ENCODE assay signal across 7 mouse cellular contexts in genomic region chrX:20703741-20704290, GRCm38 (mm10). TPM values are rescaled to one million over a fixed set of nuclear protein-coding genes. Genes with fewer than 3 reads are reported as not detected.
DNase-seq lines count a peak whose midpoint lies in the region; ATAC-seq and TF ChIP-seq lines count a peak whose summit lies in the region.

Gene Usp11 (plus strand): TSS chrX:20703906.

- H3K79me2 ChIP-seq in macrophage (ENCODE audit: inconsistent target) = no peaks in the 10 kb centered on the region

- 25% methylated on average over 32 of the region's 32 CpGs for WGBS in embryonic facial prominence, embryonic 13.5 days
- WGBS in macrophage (ENCODE audit: missing documents) = 26% methylated on average over 27 of the region's 32 CpGs

- no peak for DNase-seq in adrenal gland, adult 18-20 months (ENCODE audit: low spot score in 2 of 2)
- peak; percentile 9 to 41 for DNase-seq in heart, postnatal 14 days
- peak; percentile 35 to 41 for DNase-seq in layer of hippocampus, postnatal 25 days (ENCODE audit: extremely low spot score in 1 of 2, low spot score in 1 of 2)
- peak; percentile 42 for DNase-seq in right cerebral cortex, postnatal 25 days

- peak; percentile 56 for TF ChIP-seq POLR2A in ES-Bruce4 (IDR thresholded peaks at IDR 0.05; ENCODE audit: insufficient read depth, low read length)

- H3K9ac ChIP-seq in ES-Bruce4 (ENCODE audit: low read depth, poor library complexity, severe bottlenecking) = peak within 1 kb of the TSS; percentile 70
- peak within 1 kb of the TSS; percentile 78 for H3K9ac ChIP-seq in embryonic facial prominence, embryonic 13.5 days

- intact Hi-C loops in heart, postnatal 14 days (cut with DNase I) = loop anchor here (2.0 to 5.0 kb wide), 2 partner anchors 15 to 42 kb away; no protein-coding TSS in a partner anchor

- no peak for TF ChIP-seq CTCF in ES-Bruce4 (IDR thresholded peaks at IDR 0.05; ENCODE audit: low read depth, low read length)

- no peaks in the 10 kb centered on the region for H3K4me1 ChIP-seq in ES-Bruce4 (ENCODE audit: control insufficient read depth, insufficient read depth, low read length)
- no peaks in the 10 kb centered on the region for H3K4me1 ChIP-seq in embryonic facial prominence, embryonic 13.5 days

- ATAC-seq in embryonic facial prominence, embryonic 13.5 days (ENCODE audit: insufficient number of reproducible peaks, insufficient read depth, low FRiP score, low TSS enrichment, low read depth) = peak; percentile 48

- H3K27me3 ChIP-seq in ES-Bruce4 (ENCODE audit: control insufficient read depth, insufficient read depth, low read length, poor library complexity, severe bottlenecking) = no peaks in the 10 kb centered on the region
- H3K27me3 ChIP-seq in embryonic facial prominence, embryonic 13.5 days = no peaks in the 10 kb centered on the region

- H3K9me3 ChIP-seq in ES-Bruce4 (replicated peaks; ENCODE audit: control insufficient read depth, insufficient read depth, low read length, poor library complexity, severe bottlenecking) = no peaks in the 10 kb centered on the region
- no peaks in the 10 kb centered on the region for H3K9me3 ChIP-seq in embryonic facial prominence, embryonic 13.5 days

- H3K27ac ChIP-seq in ES-Bruce4 (ENCODE audit: insufficient read depth, low read length) = peak within 1 kb of the TSS; percentile 86
- peak within 1 kb of the TSS; percentile 93 for H3K27ac ChIP-seq in embryonic facial prominence, embryonic 13.5 days
- H3K27ac ChIP-seq in macrophage = peak within 1 kb of the TSS; percentile 58

- H3K4me3 ChIP-seq in ES-Bruce4 (ENCODE audit: low read depth, low read length) (peak within 1 kb of the TSS; percentile 100), macrophage (ENCODE audit: inconsistent target) (peak within 1 kb of the TSS; percentile 52)
- H3K4me3 ChIP-seq in embryonic facial prominence, embryonic 13.5 days = peak within 1 kb of the TSS; percentile 57

- H3K4me2 ChIP-seq in embryonic facial prominence, embryonic 13.5 days = peak within 1 kb of the TSS; percentile 54

- TF ChIP-seq EP300 in ES-Bruce4 (IDR thresholded peaks at IDR 0.05; ENCODE audit: insufficient read depth, low read depth, low read length) = no peak

- H3K36me3 ChIP-seq in ES-Bruce4 (ENCODE audit: control insufficient read depth, insufficient read depth, low read length, poor library complexity, severe bottlenecking) = no peaks in the 10 kb centered on the region; the same call in 1 of the 2 replicates
- peaks cover 10% of the 10 kb centered on the region for H3K36me3 ChIP-seq in embryonic facial prominence, embryonic 13.5 days
- no peaks in the 10 kb centered on the region for H3K36me3 ChIP-seq in macrophage (ENCODE audit: inconsistent target)

RNA-seq across cellular contexts. Expression of gene Usp11, which starts in this region (rescaled TPM):
- polyA plus RNA-seq in ES-Bruce4 (2011; ENCODE audit: insufficient read depth, insufficient read length, low read depth, missing spikeins) = 50.9 and 52.2 TPM in 2 replicates
- total RNA-seq in adrenal gland, adult 18-20 months (2021) = 10 to 100 TPM; 26.7 to 30.0 TPM
- 57.5 and 59.9 TPM in 2 replicates for polyA plus RNA-seq in embryonic facial prominence, embryonic 13.5 days (2015; fragmentation: Nextera tagmentation; extraction: Ambion mirVana)
- 1 to 10 TPM; 4.8 to 5.2 TPM for total RNA-seq in heart, postnatal 14 days (2021)
- total RNA-seq in layer of hippocampus, postnatal 25 days (2021) = 100 to 1,000 TPM; 104 TPM
- total RNA-seq in macrophage (2018; cell fraction: chromatin; rRNA removed) = 10 to 100 TPM in 21 of 26 experiments, 1 to 10 TPM in 5; 5.5 to 24.6 (median 16.9) TPM
- total RNA-seq in macrophage (2018; cell fraction: cytosol; rRNA removed) = 1 to 10 TPM; 3.4 to 6.5 (median 4.5) TPM
- total RNA-seq in macrophage (2018; cell fraction: nucleus; rRNA removed) = 10 to 100 TPM in 10 of 26 experiments, 1 to 10 TPM in 16; 4.5 to 15.7 (median 8.9) TPM
- polyA plus RNA-seq in macrophage (2018) = 2.1 to 5.9 TPM (median 4.1 TPM) in 3 replicates

Comparison
In these comparisons a context has a peak if more than half of its experiments do, and no peak if none do; other contexts are left out.
1. RNA of gene Usp11 (total RNA-seq): 104 TPM in layer of hippocampus, postnatal 25 days and 26.7 to 30.0 TPM in adrenal gland, adult 18-20 months; 4.8 to 5.2 TPM in heart, postnatal 14 days; every median in the first group is over 4 times any median in the second.
2. DNase-seq: peak in heart, postnatal 14 days (2 of 2), layer of hippocampus, postnatal 25 days (2 of 2) and right cerebral cortex, postnatal 25 days (single experiment); none in adrenal gland, adult 18-20 months (0 of 2).
3. Peak in every context shown above with its lines, with median percentiles within 50 percentile points of each other: H3K27ac ChIP-seq and H3K4me3 ChIP-seq.